Mouse (Mus musculus) limb, embryonic 10.5 days (tissue): ENCODE measurements around the gene Xrcc3. TPM values are rescaled to one million over a fixed set of nuclear protein-coding genes. Genes with fewer than 3 reads are reported as not detected.

ENCODE experiments used
- DNase-seq: peaks from one replicate; pipeline ENCODE4 v3.0.0-alpha.2; 2017; ENCODE audit warnings: low spot score
- H3K27ac ChIP-seq: fragments of 300-500 bp; sonication (generic); 2 replicates; pipeline ENCODE4 v1.5.1; 2016; ENCODE audit warnings: mild to moderate bottlenecking
- H3K27me3 ChIP-seq: fragments of 300-500 bp; sonication (generic); 2 replicates; pipeline ENCODE4 v1.6.1; 2016; ENCODE audit warnings: low read depth, mild to moderate bottlenecking; ENCODE audit not compliant: poor library complexity, severe bottlenecking
- H3K36me3 ChIP-seq: fragments of 300-500 bp; sonication (generic); 2 replicates; pipeline ENCODE4 v1.6.1; 2016; ENCODE audit warnings: mild to moderate bottlenecking, moderate library complexity
- H3K4me1 ChIP-seq: fragments of 300-500 bp; sonication (generic); 2 replicates; pipeline ENCODE4 v1.6.1; 2016
- H3K4me3 ChIP-seq: fragments of 300-500 bp; sonication (generic); 2 replicates; pipeline ENCODE4 v1.5.1; 2016; ENCODE audit warnings: mild to moderate bottlenecking, moderate library complexity
- H3K9me3 ChIP-seq: fragments of 300-500 bp; sonication (generic); replicated peaks from 2 replicates; pipeline ENCODE4 v1.6.1; 2016; ENCODE audit warnings: mild to moderate bottlenecking
- WGBS: fragments of 180-500 bp; shearing (Covaris S2); methylation state at CpG from one replicate; pipeline ENCODE4 v1.1.7; 2016; 5-methylcytosine and 5-hydroxymethylcytosine counted together
- polyA plus RNA-seq: library from polyadenylated mRNA; unstranded; fragments of >200 nt; fragmentation: Nextera tagmentation; extraction: Ambion mirVana; gene quantifications from 2 replicates; pipeline ENCODE4 v1.2.1, GENCODE M21; 2016

Gene Xrcc3
- polyA plus RNA-seq: 21.6 and 23.9 TPM in 2 replicates

DNA sequence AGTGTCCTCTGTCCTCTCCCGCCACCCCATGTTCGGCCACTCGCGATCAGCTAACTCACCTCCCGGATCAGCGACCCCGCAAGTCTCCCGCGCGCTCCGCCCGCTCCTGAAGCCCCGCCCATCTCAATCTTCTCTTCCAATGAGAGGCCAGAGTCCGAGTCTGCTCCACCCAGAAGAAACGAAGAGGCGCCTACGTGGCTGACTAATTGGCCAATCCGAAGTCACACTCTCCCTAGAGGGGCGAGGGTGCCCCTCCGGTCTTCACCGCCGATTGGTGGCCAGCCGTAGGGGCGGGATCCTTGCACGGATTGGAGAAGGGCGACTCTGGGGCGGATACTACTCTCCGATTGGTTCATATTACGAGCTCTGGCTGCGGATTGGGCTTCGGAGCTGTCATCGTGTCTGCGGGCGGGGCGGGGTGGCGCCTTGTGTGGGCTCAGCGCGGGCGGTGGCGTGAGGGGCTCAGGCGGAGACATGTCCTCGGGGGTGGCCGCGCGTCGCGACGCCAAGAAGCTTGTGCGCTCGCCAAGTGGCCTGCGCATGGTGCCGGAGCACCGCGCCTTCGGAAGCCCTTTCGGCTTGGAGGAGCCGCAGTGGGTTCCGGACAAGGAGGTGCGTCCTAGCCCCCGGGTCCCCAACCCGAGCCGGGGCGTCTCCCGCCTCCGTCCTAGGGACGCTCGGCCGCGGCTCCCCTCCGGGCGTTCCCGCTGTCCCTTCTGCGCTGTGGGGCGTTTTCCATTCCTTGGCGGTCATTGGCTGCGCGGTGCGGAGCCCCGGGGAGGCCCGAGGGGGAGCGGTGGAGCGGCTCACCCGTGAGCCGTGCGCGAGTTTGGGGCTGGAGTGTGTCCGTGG lies at the start of gene Xrcc3, which contains the start of gene Zfyve21:
Gene Xrcc3 (minus strand): TSS at position 108 of the 852 bp plus-strand sequence.
Gene Zfyve21 (plus strand): TSS at position 405 of the 852 bp plus-strand sequence.
- peak; percentile 97 for DNase-seq
- under 1% methylated on average over 87 of the region's 87 CpGs for WGBS
- Histone ChIP-seq H3K4me3 (peak within 1 kb of the TSS; percentile 69), H3K27me3 (no peaks in the 10 kb centered on the region), H3K4me1 (peaks cover 57% of the 10 kb centered on the region), H3K36me3 (peaks cover 45% of the 10 kb centered on the region), H3K9me3 (no peaks in the 10 kb centered on the region), H3K27ac (peak within 1 kb of the TSS; percentile 90)

GRCm38 (mm10) chr12:111855448-111855847 lies 41.8 kb upstream of the Xrcc3 start:
- no peak for DNase-seq
- WGBS: 95% methylated on average over 2 of the region's 2 CpGs
- Histone ChIP-seq H3K9me3 (no peaks in the 10 kb centered on the region), H3K27me3 (no peaks in the 10 kb centered on the region), H3K4me1 (0 out of 2 replicates have a peak, but pooled peaks cover 3% of the 10 kb centered on the region), H3K27ac (no peak overlapping the region), H3K36me3 (no peaks in the 10 kb centered on the region), H3K4me3 (no peak overlapping the region)

DNA sequence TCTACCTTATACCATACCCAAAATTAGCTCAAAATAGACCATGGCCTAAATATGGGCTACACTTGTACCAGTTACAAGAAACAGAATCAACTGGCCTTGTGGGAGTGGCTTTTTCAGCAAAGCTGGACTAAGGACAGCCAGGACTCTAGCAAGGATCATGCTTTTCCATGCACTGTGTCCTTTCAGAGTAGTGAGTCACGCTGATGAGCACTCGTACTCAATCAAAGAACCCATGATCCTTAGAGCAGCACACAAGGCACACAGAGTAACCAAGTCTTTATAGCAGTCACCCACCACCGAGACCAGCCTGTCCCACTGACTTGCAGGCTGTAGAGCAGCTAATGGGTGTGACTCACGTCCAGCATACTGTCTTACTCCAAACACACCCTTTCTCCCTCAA lies 39.9 kb upstream of the Xrcc3 start:
- no peak for DNase-seq
- Histone ChIP-seq H3K9me3 (no peaks in the 10 kb centered on the region), H3K27me3 (no peaks in the 10 kb centered on the region), H3K27ac (no peak overlapping the region), H3K36me3 (no peaks in the 10 kb centered on the region), H3K4me1 (peaks cover 3% of the 10 kb centered on the region; the same call in 1 of the 2 replicates), H3K4me3 (no peak overlapping the region)
- WGBS: 75% methylated on average over 4 of the region's 4 CpGs

- Histone ChIP-seq H3K4me3 (no peak overlapping the region), H3K9me3 (no peaks in the 10 kb centered on the region), H3K27me3 (no peaks in the 10 kb centered on the region), H3K4me1 (peaks cover 3% of the 10 kb centered on the region; the same call in 1 of the 2 replicates), H3K27ac (no peak overlapping the region), H3K36me3 (no peaks in the 10 kb centered on the region)
- DNase-seq: no peak
- 65% methylated on average over 10 of the region's 10 CpGs for WGBS
Observed at GRCm38 (mm10) chr12:111853011-111853436, 39.4 kb upstream of the Xrcc3 start.

DNA sequence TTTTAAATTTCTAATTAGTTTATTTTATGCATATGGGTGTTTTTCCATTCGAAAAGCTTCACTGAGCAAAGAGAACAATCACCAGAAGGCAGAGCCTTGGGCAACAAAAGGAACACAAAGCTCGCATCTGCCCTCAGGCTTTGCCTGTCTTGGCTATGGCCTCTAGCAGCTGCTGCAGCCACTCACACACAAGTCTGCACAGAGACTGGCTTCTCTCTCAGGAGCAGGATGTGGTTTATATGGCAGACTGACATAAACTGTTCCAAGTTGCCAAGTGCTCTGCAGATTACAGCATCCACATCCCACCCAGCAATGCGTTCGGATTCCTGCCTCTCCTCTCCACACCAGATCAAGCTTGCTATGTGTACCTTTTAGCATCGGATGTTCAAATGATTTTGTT lies 38.1 kb upstream of the Xrcc3 start:
- Histone ChIP-seq H3K9me3 (no peaks in the 10 kb centered on the region), H3K4me3 (no peak overlapping the region), H3K27me3 (no peaks in the 10 kb centered on the region), H3K4me1 (peaks cover 3% of the 10 kb centered on the region; the same call in 1 of the 2 replicates), H3K36me3 (no peaks in the 10 kb centered on the region), H3K27ac (no peak overlapping the region)
- no peak for DNase-seq
- 89% methylated on average over 5 of the region's 5 CpGs for WGBS

- Histone ChIP-seq H3K27ac (no peak overlapping the region), H3K36me3 (no peaks in the 10 kb centered on the region), H3K4me1 (peaks cover 3% of the 10 kb centered on the region; the same call in 1 of the 2 replicates), H3K27me3 (no peaks in the 10 kb centered on the region), H3K9me3 (no peaks in the 10 kb centered on the region), H3K4me3 (no peak overlapping the region)
- WGBS: 59% methylated on average over 2 of the region's 2 CpGs
- DNase-seq: no peak
Observed at GRCm38 (mm10) chr12:111851235-111851634, 37.6 kb upstream of the Xrcc3 start.

DNA sequence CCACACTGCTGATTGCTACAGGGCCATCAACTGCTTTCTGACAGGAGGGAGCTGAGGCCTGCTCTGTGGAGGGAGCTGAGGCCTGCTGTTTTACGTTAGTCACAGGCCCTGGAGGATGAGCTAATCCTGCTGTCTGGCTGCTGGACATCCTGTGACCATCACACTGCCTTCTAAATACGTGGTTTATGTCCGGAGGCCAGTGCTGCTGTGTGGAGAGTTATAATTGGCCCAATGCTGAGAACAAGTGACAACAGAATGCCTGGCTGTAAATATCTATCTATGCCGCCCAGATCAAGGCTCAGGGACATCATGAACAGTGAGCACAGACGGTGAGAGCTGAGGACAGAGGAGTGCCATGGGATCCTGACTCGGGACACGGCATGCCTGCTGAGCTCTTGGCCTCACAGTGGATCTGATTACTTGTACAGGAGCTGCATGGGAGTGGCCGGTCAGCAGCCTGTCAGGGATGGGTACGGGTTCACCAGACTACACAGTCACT lies 34.7 kb upstream of the Xrcc3 start:
- H3K36me3 ChIP-seq: no peaks in the 10 kb centered on the region
- no peak overlapping the region for H3K4me3 ChIP-seq
- H3K9me3 ChIP-seq: no peaks in the 10 kb centered on the region
- no peak for DNase-seq
- H3K27ac ChIP-seq: no peak overlapping the region
- H3K4me1 ChIP-seq: peaks cover 6% of the 10 kb centered on the region
- no peaks in the 10 kb centered on the region for H3K27me3 ChIP-seq
- WGBS: 71% methylated on average over 9 of the region's 9 CpGs

- H3K36me3 ChIP-seq: no peaks in the 10 kb centered on the region
- H3K27me3 ChIP-seq: no peaks in the 10 kb centered on the region
- 89% methylated on average over 10 of the region's 10 CpGs for WGBS
Observed at GRCm38 (mm10) chr12:111846815-111847214, 33.1 kb upstream of the Xrcc3 start.

DNA sequence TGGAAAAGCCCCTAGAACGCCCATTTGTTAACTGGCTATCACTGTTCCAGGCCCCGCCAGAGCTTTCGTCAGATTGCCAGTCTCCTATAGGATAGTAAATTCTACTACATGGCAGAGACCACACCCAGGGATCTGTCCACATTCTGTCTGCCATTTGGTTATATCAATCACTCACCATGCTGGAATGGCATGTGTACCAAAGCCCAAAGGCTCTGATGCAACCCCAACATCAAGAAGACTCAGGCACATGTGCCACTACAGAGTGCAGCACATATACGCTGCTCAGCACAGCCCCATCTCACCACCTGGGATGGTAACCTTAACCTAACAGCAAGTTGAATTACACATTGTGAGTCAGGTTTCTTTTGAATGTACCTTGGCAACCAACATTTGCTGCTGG lies 32.3 kb upstream of the Xrcc3 start:
- 86% methylated on average over 4 of the region's 4 CpGs for WGBS
- H3K4me3 ChIP-seq: no peak overlapping the region

More at GRCm38 (mm10) chr12:111846815-111847214, 33.1 kb upstream of the Xrcc3 start:
- no peak overlapping the region for H3K27ac ChIP-seq
- H3K4me1 ChIP-seq: peaks cover 11% of the 10 kb centered on the region
- no peak overlapping the region for H3K4me3 ChIP-seq
- no peak for DNase-seq
- no peaks in the 10 kb centered on the region for H3K9me3 ChIP-seq

DNA sequence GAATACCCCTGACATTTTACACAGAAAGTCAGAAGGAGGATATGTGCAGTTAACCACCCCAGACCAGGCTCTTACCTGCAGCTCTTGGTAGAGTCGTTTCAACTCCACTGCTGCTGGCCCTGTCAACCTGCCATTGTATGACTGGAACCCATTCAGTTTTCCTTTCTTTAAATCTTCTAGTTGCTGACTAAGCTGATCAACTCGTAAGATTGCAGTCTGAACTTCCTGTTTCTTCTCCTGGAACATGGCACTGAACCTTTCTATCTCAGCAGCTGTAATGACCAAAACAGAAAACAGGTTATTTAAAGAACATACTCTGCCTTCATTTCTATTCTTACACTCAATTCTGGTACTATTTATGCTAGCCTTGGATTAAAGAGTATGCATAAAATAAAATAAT lies 29.8 kb upstream of the Xrcc3 start:
- H3K4me1 ChIP-seq: peaks cover 11% of the 10 kb centered on the region
- no peak for DNase-seq
- no peaks in the 10 kb centered on the region for H3K9me3 ChIP-seq
- no peak overlapping the region for H3K27ac ChIP-seq
- no peaks in the 10 kb centered on the region for H3K36me3 ChIP-seq
- no peaks in the 10 kb centered on the region for H3K27me3 ChIP-seq
- H3K4me3 ChIP-seq: no peak overlapping the region
- WGBS: 76% methylated on average over 2 of the region's 2 CpGs

More for the DNA sequence above, 32.3 kb upstream of the Xrcc3 start:
- H3K27me3 ChIP-seq: no peaks in the 10 kb centered on the region
- H3K9me3 ChIP-seq: no peaks in the 10 kb centered on the region
- H3K36me3 ChIP-seq: no peaks in the 10 kb centered on the region
- peaks cover 11% of the 10 kb centered on the region for H3K4me1 ChIP-seq
- no peak overlapping the region for H3K27ac ChIP-seq
- no peak for DNase-seq

DNA sequence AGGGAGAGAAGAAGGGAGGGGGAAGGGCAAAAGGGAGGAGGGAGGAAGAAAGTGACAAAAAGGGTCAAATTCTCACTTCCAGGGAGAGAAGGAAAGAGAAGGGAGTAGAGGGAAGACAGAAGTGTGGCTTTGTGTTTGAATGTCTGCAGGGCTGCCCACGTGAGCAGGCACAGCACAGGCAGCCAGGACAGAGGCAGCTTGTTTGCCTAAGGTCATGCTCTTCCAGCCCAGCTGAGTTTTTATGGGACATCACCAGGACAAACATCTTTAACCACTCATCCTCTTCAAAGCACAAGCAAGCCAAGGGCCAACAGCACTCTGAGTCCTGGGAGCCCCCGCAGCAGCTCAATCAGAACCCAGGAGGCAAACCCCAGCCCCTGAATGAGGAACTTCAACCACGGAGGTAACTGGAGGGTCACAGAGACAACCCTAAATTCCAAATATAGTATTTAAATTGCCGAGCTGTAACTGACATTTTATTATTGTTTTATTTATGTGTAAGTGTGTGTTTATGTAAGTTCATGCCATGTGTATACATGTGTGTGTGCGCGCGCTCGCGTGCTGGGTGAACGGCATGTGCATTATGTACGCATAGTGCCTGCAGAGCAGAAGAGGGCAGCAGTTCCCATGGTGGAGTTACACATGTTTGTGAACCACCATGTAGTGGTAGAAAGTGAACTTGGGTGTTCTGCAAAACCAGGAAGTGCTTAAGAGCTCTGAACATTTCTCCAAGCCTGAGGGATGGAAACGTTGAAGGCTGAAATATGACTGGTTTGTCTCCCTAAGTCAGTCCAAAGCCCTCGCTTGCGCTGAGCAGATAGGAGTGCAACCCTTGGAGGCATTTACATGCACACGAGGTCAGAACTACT lies 29.1 kb upstream of the Xrcc3 start:
- Histone ChIP-seq H3K4me1 (peaks cover 11% of the 10 kb centered on the region), H3K9me3 (no peaks in the 10 kb centered on the region), H3K36me3 (no peaks in the 10 kb centered on the region), H3K27ac (no peak overlapping the region), H3K27me3 (no peaks in the 10 kb centered on the region), H3K4me3 (no peak overlapping the region)
- WGBS: 78% methylated on average over 15 of the region's 15 CpGs
- DNase-seq: no peak

- no peaks in the 10 kb centered on the region for H3K9me3 ChIP-seq
- no peak overlapping the region for H3K4me3 ChIP-seq
- WGBS: 95% methylated on average over 10 of the region's 10 CpGs
- H3K27ac ChIP-seq: no peak overlapping the region
- no peaks in the 10 kb centered on the region for H3K27me3 ChIP-seq
- no peaks in the 10 kb centered on the region; the same call in 1 of the 2 replicates for H3K4me1 ChIP-seq
- H3K36me3 ChIP-seq: peaks cover 40% of the 10 kb centered on the region
- DNase-seq: no peak
Observed at GRCm38 (mm10) chr12:111833457-111833856, 19.8 kb upstream of the Xrcc3 start.
